Mouse (Mus musculus): Measurements from ENCODE around the gene Tnrc6b.

DNA sequence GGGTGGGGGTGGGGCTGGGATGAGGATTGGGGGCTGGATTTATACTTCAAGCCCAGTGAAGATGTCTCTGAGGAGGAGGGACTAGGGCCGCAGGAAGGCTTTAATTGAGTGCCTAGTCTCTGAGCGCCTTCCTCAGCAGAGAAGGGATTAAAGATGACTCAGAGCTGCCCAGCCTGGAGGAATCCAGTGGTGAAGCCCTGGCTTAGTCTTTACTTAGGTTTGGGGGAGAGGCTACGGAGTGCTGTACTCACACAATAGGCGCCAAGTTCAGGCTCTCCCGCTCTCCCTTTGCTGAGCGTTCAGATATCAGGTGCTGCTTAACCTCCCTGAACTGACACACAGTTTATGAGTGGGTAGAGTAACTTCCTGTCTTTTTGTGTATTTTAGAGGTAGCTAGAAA, 86.6 kb downstream of the Tnrc6b start:
- TF ChIP-seq CTCF (IDR thresholded peaks at IDR 0.05; ENCODE audit: control insufficient read depth, insufficient read depth, insufficient read length) (no peak), MYOG (IDR thresholded peaks at IDR 0.05; ENCODE audit: control insufficient read depth, extremely low read depth, insufficient read length) (no peak), MYOD1 (IDR thresholded peaks at IDR 0.05; ENCODE audit: control insufficient read depth, insufficient read length, low read depth) (no peak), MAX (IDR thresholded peaks at IDR 0.05) (no peak)
